Mouse (Mus musculus): Measurements from ENCODE around the gene Bud23. TPM values are rescaled to one million over a fixed set of nuclear protein-coding genes. Genes with fewer than 3 reads are reported as not detected.

Gene Bud23
- polyA plus RNA-seq, 2 experiments, result 101 to 107 TPM

GRCm38 (mm10) chr5:135076931-135077505, 12.3 kb upstream of the Bud23 start:
- Histone ChIP-seq H3K4me3 (replicated peaks; ENCODE audit: low read length) (peak overlapping the region; percentile 98), H3K9ac (ENCODE audit: low read depth, low read length, severe bottlenecking) (peak overlapping the region; percentile 97), H3K27ac (replicated peaks; ENCODE audit: low read depth, low read length) (peak overlapping the region; percentile 83), H3K4me1 (ENCODE audit: control insufficient read depth, insufficient read depth, low read length) (peaks cover 3% of the 10 kb centered on the region; the same call in 1 of the 2 replicates), H3K4me2 (replicated peaks; ENCODE audit: low read depth, low read length, severe bottlenecking) (peak overlapping the region; percentile 63), H3K9me3 (ENCODE audit: control insufficient read depth, low read length) (no peaks in the 10 kb centered on the region), H3K27me3 (ENCODE audit: control insufficient read depth, insufficient read depth, low read length) (no peaks in the 10 kb centered on the region), H3K36me3 (ENCODE audit: control insufficient read depth, insufficient read depth, low read length) (peaks cover 33% of the 10 kb centered on the region)
- no peak for TF ChIP-seq POLR2A (IDR thresholded peaks at IDR 0.05; ENCODE audit: borderline replicate concordance, extremely low read depth, insufficient read depth, insufficient read length)
- DNase-seq (ENCODE audit: low spot score), result peak; percentile 48
- ATAC-seq (ENCODE audit: low FRiP score, low read depth), result no peak
- 19% methylated on average over 14 of the region's 14 CpGs for WGBS

- no peaks in the 10 kb centered on the region for H3K9me3 ChIP-seq (ENCODE audit: control insufficient read depth, low read length)
- no peak overlapping the region for H3K27ac ChIP-seq (replicated peaks; ENCODE audit: low read depth, low read length)
- 0 out of 2 replicates have a peak overlapping the region, but pooled peaks have one; percentile 20 for H3K4me2 ChIP-seq (replicated peaks; ENCODE audit: low read depth, low read length, severe bottlenecking)
- no peak overlapping the region for H3K9ac ChIP-seq (ENCODE audit: low read depth, low read length, severe bottlenecking)
- H3K27me3 ChIP-seq (ENCODE audit: control insufficient read depth, insufficient read depth, low read length), result no peaks in the 10 kb centered on the region
- WGBS, result 91% methylated on average over 14 of the region's 14 CpGs
- ATAC-seq (ENCODE audit: low FRiP score, low read depth) (no peak), DNase-seq (ENCODE audit: low spot score) (no peak)
- no peak for TF ChIP-seq POLR2A (IDR thresholded peaks at IDR 0.05; ENCODE audit: borderline replicate concordance, extremely low read depth, insufficient read depth, insufficient read length)
- H3K4me1 ChIP-seq (ENCODE audit: control insufficient read depth, insufficient read depth, low read length), result peaks cover 3% of the 10 kb centered on the region; the same call in 1 of the 2 replicates
- no peak overlapping the region for H3K4me3 ChIP-seq (replicated peaks; ENCODE audit: low read length)
- H3K36me3 ChIP-seq (ENCODE audit: control insufficient read depth, insufficient read depth, low read length), result peaks cover 39% of the 10 kb centered on the region
These were observed 11.6 kb upstream of the Bud23 start for GRCm38 (mm10) chr5:135076368-135076767.

- H3K36me3 ChIP-seq (ENCODE audit: control insufficient read depth, insufficient read depth, low read length), result peaks cover 39% of the 10 kb centered on the region
- TF ChIP-seq POLR2A (IDR thresholded peaks at IDR 0.05; ENCODE audit: borderline replicate concordance, extremely low read depth, insufficient read depth, insufficient read length), result no peak
- DNase-seq (ENCODE audit: low spot score), result no peak
- 74% methylated on average over 4 of the region's 4 CpGs for WGBS
- H3K4me2 ChIP-seq (replicated peaks; ENCODE audit: low read depth, low read length, severe bottlenecking), result no peak overlapping the region
- no peak overlapping the region for H3K9ac ChIP-seq (ENCODE audit: low read depth, low read length, severe bottlenecking)
- H3K4me1 ChIP-seq (ENCODE audit: control insufficient read depth, insufficient read depth, low read length), result peaks cover 3% of the 10 kb centered on the region; the same call in 1 of the 2 replicates
- ATAC-seq (ENCODE audit: low FRiP score, low read depth), result no peak
- H3K27ac ChIP-seq (replicated peaks; ENCODE audit: low read depth, low read length), result no peak overlapping the region
- H3K4me3 ChIP-seq (replicated peaks; ENCODE audit: low read length), result no peak overlapping the region
- H3K27me3 ChIP-seq (ENCODE audit: control insufficient read depth, insufficient read depth, low read length), result no peaks in the 10 kb centered on the region
- no peaks in the 10 kb centered on the region for H3K9me3 ChIP-seq (ENCODE audit: control insufficient read depth, low read length)
These were observed 10.9 kb upstream of the Bud23 start for GRCm38 (mm10) chr5:135075655-135076054.

DNA sequence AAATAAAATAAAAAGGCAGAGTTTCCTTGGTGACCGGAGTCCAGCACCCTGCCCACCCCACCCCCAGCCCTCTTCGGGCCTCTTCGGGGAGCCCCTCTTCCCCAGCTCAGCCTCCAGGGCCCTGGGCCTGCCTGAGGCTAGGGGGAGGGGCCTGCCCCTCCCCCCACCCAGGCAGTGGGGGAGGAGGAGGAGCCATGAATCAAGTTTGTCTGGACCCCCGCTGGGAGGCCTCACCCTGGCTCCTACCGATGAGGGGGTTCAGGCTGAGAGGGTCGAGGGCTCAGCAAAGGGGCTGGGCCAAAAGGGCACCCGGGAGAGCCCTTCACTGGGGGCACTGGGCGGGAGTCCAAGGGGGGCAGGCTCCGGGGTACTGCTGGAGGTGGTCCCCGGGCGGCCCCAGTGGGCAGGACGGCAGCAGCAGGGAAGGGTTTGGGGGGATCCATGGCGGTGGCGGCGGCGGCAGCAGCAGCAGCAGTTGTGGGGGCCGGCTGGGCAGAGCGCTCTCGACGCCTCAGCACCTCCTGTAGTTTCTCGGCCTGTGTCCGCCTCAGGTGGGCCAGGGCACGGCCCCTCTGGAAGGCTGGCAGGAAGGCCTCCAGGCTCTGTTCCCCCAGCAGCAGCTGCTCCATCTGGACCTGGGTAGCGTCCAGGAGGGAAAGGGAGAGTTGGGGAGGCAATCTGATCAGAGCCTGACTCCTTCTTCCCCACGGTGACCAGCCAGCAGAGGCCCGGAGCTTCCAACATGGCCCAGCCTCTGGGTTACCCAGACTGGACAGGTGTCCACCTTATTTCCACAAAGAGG, 8.8 kb upstream of the Bud23 start:
- no peak for TF ChIP-seq POLR2A (IDR thresholded peaks at IDR 0.05; ENCODE audit: borderline replicate concordance, extremely low read depth, insufficient read depth, insufficient read length)
- Histone ChIP-seq H3K4me1 (ENCODE audit: control insufficient read depth, insufficient read depth, low read length) (peaks cover 3% of the 10 kb centered on the region; the same call in 1 of the 2 replicates), H3K9me3 (ENCODE audit: control insufficient read depth, low read length) (no peaks in the 10 kb centered on the region), H3K27me3 (ENCODE audit: control insufficient read depth, insufficient read depth, low read length) (no peaks in the 10 kb centered on the region), H3K27ac (replicated peaks; ENCODE audit: low read depth, low read length) (no peak overlapping the region), H3K36me3 (ENCODE audit: control insufficient read depth, insufficient read depth, low read length) (peaks cover 39% of the 10 kb centered on the region), H3K4me2 (replicated peaks; ENCODE audit: low read depth, low read length, severe bottlenecking) (no peak overlapping the region), H3K4me3 (replicated peaks; ENCODE audit: low read length) (no peak overlapping the region), H3K9ac (ENCODE audit: low read depth, low read length, severe bottlenecking) (no peak overlapping the region)
- DNase-seq (ENCODE audit: low spot score) (no peak), ATAC-seq (ENCODE audit: low FRiP score, low read depth) (no peak)
- WGBS, result 24% methylated on average over 25 of the region's 26 CpGs

DNA sequence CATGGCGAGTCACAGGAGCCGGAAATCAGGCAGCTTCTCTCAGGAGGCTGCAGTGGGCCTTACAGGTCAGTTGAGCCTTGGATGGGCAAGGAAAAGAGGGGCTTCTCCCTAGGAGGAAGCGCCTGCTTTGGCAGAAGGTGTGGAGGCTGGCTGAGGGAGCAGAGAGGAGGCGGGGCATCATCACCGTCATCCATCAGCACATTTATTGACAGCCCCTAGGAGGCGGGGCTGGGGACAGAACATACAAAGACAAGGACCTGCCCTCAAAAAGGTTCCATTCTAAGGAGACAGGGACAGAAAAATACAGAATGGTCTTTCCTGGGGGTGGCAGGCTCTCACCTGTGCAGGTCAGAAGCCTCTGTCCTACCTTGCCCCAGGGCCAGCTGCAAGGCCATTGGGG, 8.0 kb upstream of the Bud23 start:
- Histone ChIP-seq H3K4me1 (ENCODE audit: control insufficient read depth, insufficient read depth, low read length) (peaks cover 3% of the 10 kb centered on the region; the same call in 1 of the 2 replicates), H3K9me3 (ENCODE audit: control insufficient read depth, low read length) (no peaks in the 10 kb centered on the region), H3K27me3 (ENCODE audit: control insufficient read depth, insufficient read depth, low read length) (no peaks in the 10 kb centered on the region), H3K27ac (replicated peaks; ENCODE audit: low read depth, low read length) (no peak overlapping the region), H3K9ac (ENCODE audit: low read depth, low read length, severe bottlenecking) (no peak overlapping the region), H3K4me3 (replicated peaks; ENCODE audit: low read length) (no peak overlapping the region), H3K36me3 (ENCODE audit: control insufficient read depth, insufficient read depth, low read length) (peaks cover 45% of the 10 kb centered on the region), H3K4me2 (replicated peaks; ENCODE audit: low read depth, low read length, severe bottlenecking) (no peak overlapping the region)
- no peak for DNase-seq (ENCODE audit: low spot score)
- no peak for ATAC-seq (ENCODE audit: low FRiP score, low read depth)
- 64% methylated on average over 6 of the region's 6 CpGs for WGBS
- TF ChIP-seq POLR2A (IDR thresholded peaks at IDR 0.05; ENCODE audit: borderline replicate concordance, extremely low read depth, insufficient read depth, insufficient read length), result no peak

All from limb, embryonic 14.5 days (tissue).